Mouse (Mus musculus) adrenal gland, postnatal 36 days (tissue): ENCODE data around the gene Msx3. TPM values are rescaled to one million over a fixed set of nuclear protein-coding genes. Genes with fewer than 3 reads are reported as not detected.

ENCODE experiments used
- total RNA-seq, 2 experiments: library from RNA; stranded (reverse); gene quantifications; 2 replicates each; pipeline ENCODE4 v1.2.3; 2021

Msx3 gene
- total RNA-seq, 2 experiments from 2014 or later, result not detected

Other genes with a start within 250 kb of the Msx3 start
- 1 to 10 TPM; 2.2 to 3.9 TPM for gene Adgra1, start 214.9 kb downstream of the Msx3 start, total RNA-seq
- under 1 TPM; 0.50 to 0.56 TPM for gene Kndc1, start 154.4 kb downstream of the Msx3 start, total RNA-seq
- gene Utf1, start 105.3 kb downstream of the Msx3 start, total RNA-seq, result not detected
- not detected for gene 6430531B16Rik, start 70.3 kb downstream of the Msx3 start, total RNA-seq
- gene Adam8, start 56.5 kb downstream of the Msx3 start, total RNA-seq, result 1 to 10 TPM in 1 of 2 experiments, under 1 TPM in 1; 0.69 to 4.6 TPM
- 10 to 100 TPM; 19.2 to 22.8 TPM for gene Zfp511, start 12.7 kb downstream of the Msx3 start, total RNA-seq
- gene Tubgcp2, start 12.4 kb downstream of the Msx3 start, total RNA-seq, result 10 to 100 TPM; 24.4 to 26.0 TPM
- gene Caly, start 33.5 kb upstream of the Msx3 start, total RNA-seq, result 1 to 10 TPM; 4.6 to 6.1 TPM
- gene Prap1, start 44.3 kb upstream of the Msx3 start, total RNA-seq, result not detected
- 10 to 100 TPM; 45.3 to 68.5 TPM for gene Fuom, start 53.4 kb upstream of the Msx3 start, total RNA-seq
- 10 to 100 TPM; 13.0 to 26.1 TPM for gene Paox, start 66.7 kb upstream of the Msx3 start, total RNA-seq
- gene Echs1, start 67.4 kb upstream of the Msx3 start, total RNA-seq, result 100 to 1,000 TPM; 356 to 530 TPM
- 10 to 100 TPM; 24.4 to 34.5 TPM for gene Mtg1, start 88.5 kb upstream of the Msx3 start, total RNA-seq
- under 1 TPM; 0.33 to 0.56 TPM for gene Sprn, start 105.8 kb upstream of the Msx3 start, total RNA-seq
- gene Olfr522, start 115.7 kb upstream of the Msx3 start, total RNA-seq, result not detected
- not detected for gene Olfr523, start 124.1 kb upstream of the Msx3 start, total RNA-seq
- gene Olfr524, start 156.9 kb upstream of the Msx3 start, total RNA-seq, result not detected
- not detected for gene Cd163l1, start 169.2 kb upstream of the Msx3 start, total RNA-seq
- not detected for gene 5830411N06Rik, start 198.2 kb upstream of the Msx3 start, total RNA-seq